Mouse (Mus musculus) heart, embryonic 13.5 days (tissue): ENCODE data around the gene S1pr2. TPM values are rescaled to one million over a fixed set of nuclear protein-coding genes. Genes with fewer than 3 reads are reported as not detected.

Source experiments
- ATAC-seq: fragments of 200-750 bp; cut with Nextera tagmentation; 2 replicates; pipeline ENCODE4 v1.8.0; 2017; ENCODE audit warnings: moderate TSS enrichment; ENCODE audit not compliant: insufficient number of reproducible peaks, low FRiP score, low TSS enrichment; ENCODE audit errors: extremely low read depth
- H3K27ac ChIP-seq: fragments of 300-500 bp; sonication (generic); replicated peaks from 2 replicates; pipeline ENCODE4 v1.5.1; 2015; ENCODE audit warnings: moderate library complexity, mild to moderate bottlenecking, inconsistent platforms
- H3K27me3 ChIP-seq: fragments of 300-500 bp; sonication (generic); replicated peaks from 2 replicates; pipeline ENCODE4 v1.6.1; 2015; ENCODE audit warnings: mild to moderate bottlenecking, inconsistent platforms
- H3K36me3 ChIP-seq: fragments of 300-500 bp; sonication (generic); 2 replicates; pipeline ENCODE4 v1.6.1; 2015; ENCODE audit warnings: mild to moderate bottlenecking, inconsistent platforms
- H3K4me1 ChIP-seq: fragments of 300-500 bp; sonication (generic); 2 replicates; pipeline ENCODE4 v1.6.1; 2015; ENCODE audit warnings: inconsistent platforms
- H3K4me2 ChIP-seq: fragments of 300-500 bp; sonication (generic); 2 replicates; pipeline ENCODE4 v1.6.1; 2015; ENCODE audit warnings: inconsistent platforms, mild to moderate bottlenecking, moderate library complexity
- H3K4me3 ChIP-seq: fragments of 300-500 bp; sonication (generic); 2 replicates; pipeline ENCODE4 v1.5.1; 2015; ENCODE audit warnings: moderate library complexity, mild to moderate bottlenecking, inconsistent platforms
- H3K9ac ChIP-seq: fragments of 300-500 bp; sonication (generic); 2 replicates; pipeline ENCODE4 v1.6.1; 2015; ENCODE audit warnings: inconsistent platforms, mild to moderate bottlenecking, moderate library complexity
- H3K9me3 ChIP-seq: fragments of 300-500 bp; sonication (generic); 2 replicates; pipeline ENCODE4 v1.6.1; 2016; ENCODE audit warnings: inconsistent platforms
- WGBS: fragments of 180-500 bp; shearing (Covaris S2); methylation state at CpG from one replicate; pipeline ENCODE4 v1.1.7; 2015; ENCODE audit warnings: mixed read lengths; 5-methylcytosine and 5-hydroxymethylcytosine counted together
- microRNA-seq: library from miRNA; unstranded; fragments of <30 nt; microRNA quantifications from one replicate; pipeline ENCODE4, GENCODE M21; 2016
- polyA plus RNA-seq: library from polyadenylated mRNA; unstranded; fragments of >200 nt; fragmentation: Nextera tagmentation; extraction: Ambion mirVana; gene quantifications from 2 replicates; pipeline ENCODE4 v1.2.1, GENCODE M21; 2015

The S1pr2 gene
- polyA plus RNA-seq, 1 experiment from 2014 or later = 21.9 TPM

GRCm38 (mm10) chr9:20943396-20943795, 33.2 kb downstream of the S1pr2 start:
- 86% methylated on average over 7 of the region's 7 CpGs for WGBS
- Histone ChIP-seq H3K4me2 (no peak overlapping the region), H3K36me3 (peaks cover 64% of the 10 kb centered on the region), H3K27me3 (no peaks in the 10 kb centered on the region), H3K9ac (peak overlapping the region; percentile 16; the same call in 1 of the 2 replicates), H3K9me3 (no peaks in the 10 kb centered on the region), H3K4me3 (no peak overlapping the region), H3K4me1 (peaks cover 26% of the 10 kb centered on the region), H3K27ac (no peak overlapping the region)
- ATAC-seq = no peak

GRCm38 (mm10) chr9:20923258-20923657, 53.3 kb downstream of the S1pr2 start:
- Histone ChIP-seq H3K27ac (no peak overlapping the region), H3K4me3 (no peak overlapping the region), H3K9ac (no peak overlapping the region), H3K4me2 (no peak overlapping the region), H3K27me3 (no peaks in the 10 kb centered on the region), H3K36me3 (peaks cover 100% of the 10 kb centered on the region), H3K9me3 (no peaks in the 10 kb centered on the region), H3K4me1 (no peaks in the 10 kb centered on the region)
- WGBS = 91% methylated on average over 3 of the region's 3 CpGs
- ATAC-seq = no peak

- 77% methylated on average over 4 of the region's 4 CpGs for WGBS
- no peaks in the 10 kb centered on the region for H3K4me1 ChIP-seq
- no peak overlapping the region for H3K4me2 ChIP-seq
- H3K9ac ChIP-seq = no peak overlapping the region
- H3K27me3 ChIP-seq = no peaks in the 10 kb centered on the region
- no peak for ATAC-seq
- H3K36me3 ChIP-seq = peaks cover 100% of the 10 kb centered on the region
- no peaks in the 10 kb centered on the region for H3K9me3 ChIP-seq
- H3K27ac ChIP-seq = no peak overlapping the region
- no peak overlapping the region for H3K4me3 ChIP-seq
Measured at GRCm38 (mm10) chr9:20916160-20916559, 60.4 kb downstream of the S1pr2 start.

Small RNAs within 50 kb of the gene (microRNA-seq; reads per million reads assigned to microRNA genes)
- 0.82 reads per million for gene Mir7081

Other genes starting within 250 kb of the S1pr2 start
- gene Olfm2, start 230.4 kb downstream of the S1pr2 start, polyA plus RNA-seq = 0.70 and 0.79 TPM in 2 replicates
- gene Col5a3, start 161.7 kb downstream of the S1pr2 start, polyA plus RNA-seq = 0.04 and 0.15 TPM in 2 replicates
- not detected in 2 replicates for gene Rdh8, start 158.3 kb downstream of the S1pr2 start, polyA plus RNA-seq
- gene A230050P20Rik, start 108.1 kb downstream of the S1pr2 start, polyA plus RNA-seq = 6.5 and 6.9 TPM in 2 replicates
- 2.5 and 3.1 TPM in 2 replicates for gene Angptl6, start 97.1 kb downstream of the S1pr2 start, polyA plus RNA-seq
- 40.6 and 41.9 TPM in 2 replicates for gene Ppan, start 88.6 kb downstream of the S1pr2 start, polyA plus RNA-seq
- 214 and 249 TPM in 2 replicates for gene Eif3g, start 78.2 kb downstream of the S1pr2 start, polyA plus RNA-seq
- 58.7 and 59.8 TPM in 2 replicates for gene Dnmt1, start 16.9 kb downstream of the S1pr2 start, polyA plus RNA-seq
- gene Mrpl4, start 26.0 kb upstream of the S1pr2 start, polyA plus RNA-seq = 124 and 139 TPM in 2 replicates
- gene Icam1, start 39.2 kb upstream of the S1pr2 start, polyA plus RNA-seq = 11.6 and 11.9 TPM in 2 replicates
- gene Icam4, start 52.6 kb upstream of the S1pr2 start, polyA plus RNA-seq = 3.1 and 8.3 TPM in 2 replicates
- 0.04 and 0.05 TPM in 2 replicates for gene Icam5, start 55.3 kb upstream of the S1pr2 start, polyA plus RNA-seq
- 0.51 and 0.87 TPM in 2 replicates for gene Zglp1, start 90.3 kb upstream of the S1pr2 start, polyA plus RNA-seq
- 0.36 and 0.55 TPM in 2 replicates for gene Gm49373, start 96.3 kb upstream of the S1pr2 start, polyA plus RNA-seq
- gene Fdx1l, start 96.8 kb upstream of the S1pr2 start, polyA plus RNA-seq = 51.1 and 53.4 TPM in 2 replicates
- 1.6 and 1.7 TPM in 2 replicates for gene Gm38431, start 115.2 kb upstream of the S1pr2 start, polyA plus RNA-seq
- 45.2 and 47.3 TPM in 2 replicates for gene Raver1, start 115.2 kb upstream of the S1pr2 start, polyA plus RNA-seq
- gene Tyk2, start 154.5 kb upstream of the S1pr2 start, polyA plus RNA-seq = 13.7 and 14.0 TPM in 2 replicates
- gene Cdc37, start 173.2 kb upstream of the S1pr2 start, polyA plus RNA-seq = 222 and 230 TPM in 2 replicates
- 9.5 and 11.3 TPM in 2 replicates for gene Pde4a, start 188.9 kb upstream of the S1pr2 start, polyA plus RNA-seq